Mouse (Mus musculus): Measurements from ENCODE around the gene Safb2.

DNA sequence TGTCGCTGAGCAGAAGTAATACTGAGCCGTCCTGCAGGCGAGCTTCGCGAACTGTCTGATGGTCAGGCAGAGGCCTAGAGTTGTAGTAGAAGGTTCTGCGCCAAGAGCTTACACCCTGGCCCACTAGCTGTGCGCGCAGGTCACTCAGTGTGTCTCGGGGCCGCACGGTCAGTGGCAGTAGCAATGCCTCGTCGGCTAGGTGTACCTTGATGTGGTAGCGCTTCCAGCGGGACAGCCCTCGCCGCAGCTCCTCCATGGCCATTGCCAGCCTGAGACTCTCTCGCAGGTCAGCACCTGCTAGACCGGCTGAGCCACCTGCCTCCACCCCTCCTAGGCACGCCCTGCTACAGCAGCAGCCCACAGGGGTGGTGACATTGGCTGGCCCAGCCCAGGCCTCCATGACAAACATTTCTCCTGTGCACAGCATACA is 30.2 kb downstream of the Safb2 start, which contains the start of gene Gm20219:
- TF ChIP-seq CTCF (conservative IDR thresholded peaks at IDR 0.05; ENCODE audit: insufficient read depth, insufficient read length, low read depth, low read length): no peak
- no peak for TF ChIP-seq POLR2A (IDR thresholded peaks at IDR 0.05; ENCODE audit: low read depth, low read length)

Measured in kidney, adult 2 months (tissue).